Mouse (Mus musculus): ENCODE measurements around the gene Dlg4. TPM values are rescaled to one million over a fixed set of nuclear protein-coding genes. Genes with fewer than 3 reads are reported as not detected.

Dlg4 gene
- polyA plus RNA-seq, 1 experiment from 2014 or later = 9.3 TPM

- Histone ChIP-seq H3K4me3 (ENCODE audit: low read length) (no peak overlapping the region), H3K9ac (replicated peaks; ENCODE audit: low read length) (no peak overlapping the region), H3K27me3 (ENCODE audit: insufficient read depth, low read length) (peaks cover 5% of the 10 kb centered on the region; the same call in 1 of the 2 replicates), H3K4me1 (ENCODE audit: insufficient read depth, low read length) (peaks cover 3% of the 10 kb centered on the region; the same call in 1 of the 2 replicates), H3K36me3 (ENCODE audit: insufficient read depth, low read length) (no peaks in the 10 kb centered on the region), H3K9me3 (ENCODE audit: low read length) (no peaks in the 10 kb centered on the region), H3K4me2 (replicated peaks; ENCODE audit: low read depth, low read length) (no peak overlapping the region), H3K27ac (ENCODE audit: low read length) (no peak overlapping the region)
- no peak for ATAC-seq (ENCODE audit: low FRiP score, low TSS enrichment)
- 62% methylated on average over 2 of the region's 3 CpGs for WGBS
Measured at GRCm38 (mm10) chr11:70077441-70077840, 60.7 kb downstream of the Dlg4 start.

GRCm38 (mm10) chr11:70079175-70079574 is 62.4 kb downstream of the Dlg4 start:
- 73% methylated on average over 6 of the region's 6 CpGs for WGBS
- Histone ChIP-seq H3K9ac (replicated peaks; ENCODE audit: low read length) (no peak overlapping the region), H3K9me3 (ENCODE audit: low read length) (no peaks in the 10 kb centered on the region), H3K27ac (ENCODE audit: low read length) (no peak overlapping the region), H3K4me2 (replicated peaks; ENCODE audit: low read depth, low read length) (no peak overlapping the region), H3K4me3 (ENCODE audit: low read length) (no peak overlapping the region), H3K27me3 (ENCODE audit: insufficient read depth, low read length) (peaks cover 5% of the 10 kb centered on the region; the same call in 1 of the 2 replicates), H3K36me3 (ENCODE audit: insufficient read depth, low read length) (no peaks in the 10 kb centered on the region), H3K4me1 (ENCODE audit: insufficient read depth, low read length) (no peaks in the 10 kb centered on the region)
- no peak for ATAC-seq (ENCODE audit: low FRiP score, low TSS enrichment)

- no peak for ATAC-seq (ENCODE audit: low FRiP score, low TSS enrichment)
- no peaks in the 10 kb centered on the region for H3K9me3 ChIP-seq (ENCODE audit: low read length)
- H3K27me3 ChIP-seq (ENCODE audit: insufficient read depth, low read length) = peaks cover 5% of the 10 kb centered on the region; the same call in 1 of the 2 replicates
- WGBS = 69% methylated on average over 7 of the region's 7 CpGs
- H3K4me3 ChIP-seq (ENCODE audit: low read length) = no peak overlapping the region
- H3K9ac ChIP-seq (replicated peaks; ENCODE audit: low read length) = no peak overlapping the region
- H3K4me1 ChIP-seq (ENCODE audit: insufficient read depth, low read length) = no peaks in the 10 kb centered on the region
- no peak overlapping the region for H3K27ac ChIP-seq (ENCODE audit: low read length)
- H3K4me2 ChIP-seq (replicated peaks; ENCODE audit: low read depth, low read length) = no peak overlapping the region
- H3K36me3 ChIP-seq (ENCODE audit: insufficient read depth, low read length) = no peaks in the 10 kb centered on the region
Measured at GRCm38 (mm10) chr11:70079928-70080327, 63.2 kb downstream of the Dlg4 start.

- Histone ChIP-seq H3K4me2 (replicated peaks; ENCODE audit: low read depth, low read length) (no peak overlapping the region), H3K27ac (ENCODE audit: low read length) (no peak overlapping the region), H3K4me1 (ENCODE audit: insufficient read depth, low read length) (no peaks in the 10 kb centered on the region), H3K9me3 (ENCODE audit: low read length) (no peaks in the 10 kb centered on the region), H3K4me3 (ENCODE audit: low read length) (no peak overlapping the region), H3K9ac (replicated peaks; ENCODE audit: low read length) (no peak overlapping the region), H3K36me3 (ENCODE audit: insufficient read depth, low read length) (no peaks in the 10 kb centered on the region), H3K27me3 (ENCODE audit: insufficient read depth, low read length) (no peaks in the 10 kb centered on the region; the same call in 1 of the 2 replicates)
- 84% methylated on average over 15 of the region's 15 CpGs for WGBS
- no peak for ATAC-seq (ENCODE audit: low FRiP score, low TSS enrichment)
Measured at GRCm38 (mm10) chr11:70080803-70081590, 64.3 kb downstream of the Dlg4 start.

- Histone ChIP-seq H3K36me3 (ENCODE audit: insufficient read depth, low read length) (no peaks in the 10 kb centered on the region), H3K9ac (replicated peaks; ENCODE audit: low read length) (no peak overlapping the region), H3K9me3 (ENCODE audit: low read length) (no peaks in the 10 kb centered on the region), H3K4me2 (replicated peaks; ENCODE audit: low read depth, low read length) (no peak overlapping the region), H3K27ac (ENCODE audit: low read length) (no peak overlapping the region), H3K27me3 (ENCODE audit: insufficient read depth, low read length) (no peaks in the 10 kb centered on the region), H3K4me3 (ENCODE audit: low read length) (no peak overlapping the region), H3K4me1 (ENCODE audit: insufficient read depth, low read length) (no peaks in the 10 kb centered on the region)
- 87% methylated on average over 8 of the region's 8 CpGs for WGBS
- ATAC-seq (ENCODE audit: low FRiP score, low TSS enrichment) = no peak
Measured at GRCm38 (mm10) chr11:70084563-70084962, 67.8 kb downstream of the Dlg4 start.

- H3K27me3 ChIP-seq (ENCODE audit: insufficient read depth, low read length) = no peaks in the 10 kb centered on the region
- H3K4me3 ChIP-seq (ENCODE audit: low read length) = no peak within 1 kb of the TSS
- H3K9ac ChIP-seq (replicated peaks; ENCODE audit: low read length) = no peak within 1 kb of the TSS
- no peak for ATAC-seq (ENCODE audit: low FRiP score, low TSS enrichment)
- H3K9me3 ChIP-seq (ENCODE audit: low read length) = no peaks in the 10 kb centered on the region
- no peaks in the 10 kb centered on the region for H3K36me3 ChIP-seq (ENCODE audit: insufficient read depth, low read length)
- no peak within 1 kb of the TSS for H3K4me2 ChIP-seq (replicated peaks; ENCODE audit: low read depth, low read length)
- WGBS = 54% methylated on average over 12 of the region's 12 CpGs
- no peak within 1 kb of the TSS for H3K27ac ChIP-seq (ENCODE audit: low read length)
- 0 out of 2 replicates have a peak, but pooled peaks cover 6% of the 10 kb centered on the region for H3K4me1 ChIP-seq (ENCODE audit: insufficient read depth, low read length)
Measured at GRCm38 (mm10) chr11:70091986-70092783, 75.4 kb downstream of the Dlg4 start, which contains the start of gene Asgr2. TSS of gene Asgr2 (plus strand) at chr11:70092644.

MicroRNAs within 50 kb of the gene (microRNA counts, 519-probe panel; counts per million panel counts)
- microRNA mmu-miR-324-3p = 104 counts per million, percentile 35 among the panel's probes with 10 or more counts
- 3,263 counts per million, percentile 76 among the panel's probes with 10 or more counts for microRNA mmu-miR-324-5p

Small RNA genes within 50 kb of the gene (microRNA-seq; reads per million reads assigned to microRNA genes)
- not detected for gene Gm44349
- gene Mir324 = 1,986 reads per million, percentile 85 among the genes with 10 or more reads in this experiment

Other genes with a start within 250 kb of the Dlg4 start
- 12.9 and 13.8 TPM in 2 replicates for gene Chrnb1, start 221.0 kb upstream of the Dlg4 start, polyA plus RNA-seq (2015; fragmentation: Nextera tagmentation; extraction: Ambion mirVana)
- 2.6 and 3.0 TPM in 2 replicates for gene Fgf11, start 215.1 kb upstream of the Dlg4 start, polyA plus RNA-seq (2015; fragmentation: Nextera tagmentation; extraction: Ambion mirVana)
- 9.0 and 10.2 TPM in 2 replicates for gene Tmem102, start 211.3 kb upstream of the Dlg4 start, polyA plus RNA-seq (2015; fragmentation: Nextera tagmentation; extraction: Ambion mirVana)
- not detected in 2 replicates for gene Gm39566, start 201.6 kb upstream of the Dlg4 start, polyA plus RNA-seq (2015; fragmentation: Nextera tagmentation; extraction: Ambion mirVana)
- not detected in 2 replicates for gene Spem2, start 198.5 kb upstream of the Dlg4 start, polyA plus RNA-seq (2015; fragmentation: Nextera tagmentation; extraction: Ambion mirVana)
- gene Spem1, start 194.8 kb upstream of the Dlg4 start, polyA plus RNA-seq (2015; fragmentation: Nextera tagmentation; extraction: Ambion mirVana) = 0.15 and 0.28 TPM in 2 replicates
- gene Nlgn2, start 179.2 kb upstream of the Dlg4 start, polyA plus RNA-seq (2015; fragmentation: Nextera tagmentation; extraction: Ambion mirVana) = 6.0 and 6.6 TPM in 2 replicates
- 371 and 389 TPM in 2 replicates for gene Tmem256, start 178.4 kb upstream of the Dlg4 start, polyA plus RNA-seq (2015; fragmentation: Nextera tagmentation; extraction: Ambion mirVana)
- gene Plscr3, start 170.6 kb upstream of the Dlg4 start, polyA plus RNA-seq (2015; fragmentation: Nextera tagmentation; extraction: Ambion mirVana) = 105 and 119 TPM in 2 replicates
- 7.0 and 7.3 TPM in 2 replicates for gene Tnk1, start 158.2 kb upstream of the Dlg4 start, polyA plus RNA-seq (2015; fragmentation: Nextera tagmentation; extraction: Ambion mirVana)
- gene Tmem95, start 138.9 kb upstream of the Dlg4 start, polyA plus RNA-seq (2015; fragmentation: Nextera tagmentation; extraction: Ambion mirVana) = not detected in 2 replicates
- 11.3 and 12.5 TPM in 2 replicates for gene Kctd11, start 135.5 kb upstream of the Dlg4 start, polyA plus RNA-seq (2015; fragmentation: Nextera tagmentation; extraction: Ambion mirVana)
- gene Acap1, start 121.4 kb upstream of the Dlg4 start, polyA plus RNA-seq (2015; fragmentation: Nextera tagmentation; extraction: Ambion mirVana) = 0.44 and 0.67 TPM in 2 replicates
- 11.7 and 12.8 TPM in 2 replicates for gene 2810408A11Rik, start 116.0 kb upstream of the Dlg4 start, polyA plus RNA-seq (2015; fragmentation: Nextera tagmentation; extraction: Ambion mirVana)
- 11.4 and 12.8 TPM in 2 replicates for gene Neurl4, start 115.9 kb upstream of the Dlg4 start, polyA plus RNA-seq (2015; fragmentation: Nextera tagmentation; extraction: Ambion mirVana)
- 85.2 and 86.4 TPM in 2 replicates for gene Gps2, start 103.1 kb upstream of the Dlg4 start, polyA plus RNA-seq (2015; fragmentation: Nextera tagmentation; extraction: Ambion mirVana)
- gene Eif5a, start 95.0 kb upstream of the Dlg4 start, polyA plus RNA-seq (2015; fragmentation: Nextera tagmentation; extraction: Ambion mirVana) = 1,737 and 1,791 TPM in 2 replicates
- 7.0 and 10.3 TPM in 2 replicates for gene Ybx2, start 81.1 kb upstream of the Dlg4 start, polyA plus RNA-seq (2015; fragmentation: Nextera tagmentation; extraction: Ambion mirVana)
- 20.8 and 22.4 TPM in 2 replicates for gene Slc2a4, start 68.8 kb upstream of the Dlg4 start, polyA plus RNA-seq (2015; fragmentation: Nextera tagmentation; extraction: Ambion mirVana)
- 225 and 227 TPM in 2 replicates for gene Cldn7, start 52.2 kb upstream of the Dlg4 start, polyA plus RNA-seq (2015; fragmentation: Nextera tagmentation; extraction: Ambion mirVana)
- gene Ctdnep1, start 35.8 kb upstream of the Dlg4 start, polyA plus RNA-seq (2015; fragmentation: Nextera tagmentation; extraction: Ambion mirVana) = 35.7 and 35.8 TPM in 2 replicates
- gene Elp5, start 34.4 kb upstream of the Dlg4 start, polyA plus RNA-seq (2015; fragmentation: Nextera tagmentation; extraction: Ambion mirVana) = 124 and 128 TPM in 2 replicates
- gene Gabarap, start 25.8 kb upstream of the Dlg4 start, polyA plus RNA-seq (2015; fragmentation: Nextera tagmentation; extraction: Ambion mirVana) = 437 and 481 TPM in 2 replicates
- gene Phf23, start 21.2 kb upstream of the Dlg4 start, polyA plus RNA-seq (2015; fragmentation: Nextera tagmentation; extraction: Ambion mirVana) = 69.1 and 74.5 TPM in 2 replicates
- gene Dvl2, start 16.3 kb upstream of the Dlg4 start, polyA plus RNA-seq (2015; fragmentation: Nextera tagmentation; extraction: Ambion mirVana) = 39.1 and 40.7 TPM in 2 replicates
- gene Acadvl, start 1.5 kb upstream of the Dlg4 start, polyA plus RNA-seq (2015; fragmentation: Nextera tagmentation; extraction: Ambion mirVana) = 107 and 114 TPM in 2 replicates
- 1.3 and 1.4 TPM in 2 replicates for gene Asgr1, start 37.1 kb downstream of the Dlg4 start, polyA plus RNA-seq (2015; fragmentation: Nextera tagmentation; extraction: Ambion mirVana)
- 0.17 and 0.19 TPM in 2 replicates for gene Asgr2, start 75.7 kb downstream of the Dlg4 start, polyA plus RNA-seq (2015; fragmentation: Nextera tagmentation; extraction: Ambion mirVana)
- gene Mgl2, start 113.4 kb downstream of the Dlg4 start, polyA plus RNA-seq (2015; fragmentation: Nextera tagmentation; extraction: Ambion mirVana) = 0.31 and 0.36 TPM in 2 replicates
- 0.67 and 0.80 TPM in 2 replicates for gene Clec10a, start 139.3 kb downstream of the Dlg4 start, polyA plus RNA-seq (2015; fragmentation: Nextera tagmentation; extraction: Ambion mirVana)
- gene Slc16a11, start 195.8 kb downstream of the Dlg4 start, polyA plus RNA-seq (2015; fragmentation: Nextera tagmentation; extraction: Ambion mirVana) = 5.2 and 5.5 TPM in 2 replicates
- 18.6 and 19.3 TPM in 2 replicates for gene Slc16a13, start 204.1 kb downstream of the Dlg4 start, polyA plus RNA-seq (2015; fragmentation: Nextera tagmentation; extraction: Ambion mirVana)
- gene Bcl6b, start 212.9 kb downstream of the Dlg4 start, polyA plus RNA-seq (2015; fragmentation: Nextera tagmentation; extraction: Ambion mirVana) = 27.4 and 31.3 TPM in 2 replicates
- 170 and 173 TPM in 2 replicates for gene 0610010K14Rik, start 221.0 kb downstream of the Dlg4 start, polyA plus RNA-seq (2015; fragmentation: Nextera tagmentation; extraction: Ambion mirVana)
- 10.5 and 11.5 TPM in 2 replicates for gene Gm21988, start 222.9 kb downstream of the Dlg4 start, polyA plus RNA-seq (2015; fragmentation: Nextera tagmentation; extraction: Ambion mirVana)
- gene Rnasek, start 222.9 kb downstream of the Dlg4 start, polyA plus RNA-seq (2015; fragmentation: Nextera tagmentation; extraction: Ambion mirVana) = 235 and 255 TPM in 2 replicates
- 6.5 and 6.9 TPM in 2 replicates for gene Alox12, start 238.4 kb downstream of the Dlg4 start, polyA plus RNA-seq (2015; fragmentation: Nextera tagmentation; extraction: Ambion mirVana)

Data from kidney, embryonic 16.5 days (tissue).